Mouse (Mus musculus): ENCODE results near the gene Lmf1. TPM values are rescaled to one million over a fixed set of nuclear protein-coding genes. Genes with fewer than 3 reads are reported as not detected.

Lmf1 gene
- polyA plus RNA-seq, 1 experiment = 36.3 TPM

DNA sequence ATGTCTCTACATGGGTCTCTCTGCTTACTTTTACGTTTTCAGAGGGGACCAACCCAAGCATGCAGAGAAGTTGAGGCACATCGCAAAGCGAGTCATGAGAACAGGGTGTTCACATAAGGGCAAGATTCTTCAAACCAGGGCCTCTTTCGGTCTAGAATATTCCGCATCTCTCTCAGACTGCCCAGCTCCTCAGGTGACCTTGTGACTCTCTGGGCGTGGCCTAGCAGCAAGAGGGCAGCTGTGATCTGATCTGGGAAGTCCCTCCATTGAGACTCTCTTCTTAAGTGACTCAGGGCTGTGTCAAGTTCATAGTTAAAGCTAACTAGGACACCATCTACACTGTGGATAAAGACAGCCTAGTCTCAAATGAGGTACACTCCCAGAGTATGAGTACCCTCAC is 34.4 kb downstream of the Lmf1 start:
- TF ChIP-seq USF1 (IDR thresholded peaks at IDR 0.05; ENCODE audit: low read depth) (no peak), MAX (IDR thresholded peaks at IDR 0.05; ENCODE audit: low read depth) (no peak), TCF12 (IDR thresholded peaks at IDR 0.05; ENCODE audit: insufficient read depth, poor library complexity, severe bottlenecking) (no peak), MYOD1 (IDR thresholded peaks at IDR 0.05; ENCODE audit: control insufficient read depth in 1 of 3, insufficient read length in 2 of 3, low read depth in 2 of 3) (no peak), POLR2A (IDR thresholded peaks at IDR 0.05; ENCODE audit: insufficient read length, low read depth) (no peak), E2F4 (IDR thresholded peaks at IDR 0.05; ENCODE audit: insufficient read depth) (no peak), SRF (IDR thresholded peaks at IDR 0.05; ENCODE audit: control insufficient read depth, insufficient read length, low read depth) (no peak), MYOG (IDR thresholded peaks at IDR 0.05; ENCODE audit: control insufficient read depth in 1 of 3, insufficient read depth in 1 of 3, insufficient read length in 2 of 3, low read depth in 2 of 3) (no peak), REST (IDR thresholded peaks at IDR 0.05; ENCODE audit: insufficient read depth, insufficient read length) (no peak), CEBPB (IDR thresholded peaks at IDR 0.05; ENCODE audit: insufficient read depth, poor library complexity, severe bottlenecking) (no peak), POLR2AphosphoS2 (IDR thresholded peaks at IDR 0.05; ENCODE audit: insufficient read length, low read depth) (no peak), TCF3 (IDR thresholded peaks at IDR 0.05; ENCODE audit: insufficient read length, low read depth) (no peak)
- Histone ChIP-seq H3K4me3 (no peak overlapping the region), H3K27me3 (ENCODE audit: control insufficient read depth, insufficient read depth, insufficient read length) (no peaks in the 10 kb centered on the region), H3ac (ENCODE audit: control insufficient read depth, insufficient read length) (no peak overlapping the region), H3K79me2 (ENCODE audit: control insufficient read depth, insufficient read depth) (no peaks in the 10 kb centered on the region), H3K4me2 (ENCODE audit: low read depth) (no peak overlapping the region), H3K36me3 (ENCODE audit: control insufficient read depth, insufficient read depth) (no peaks in the 10 kb centered on the region)

GRCm38 (mm10) chr17:25614723-25615510 is 36.0 kb downstream of the Lmf1 start:
- Histone ChIP-seq H3K79me2 (ENCODE audit: control insufficient read depth, insufficient read depth) (no peaks in the 10 kb centered on the region), H3K4me3 (no peak overlapping the region), H3K36me3 (ENCODE audit: control insufficient read depth, insufficient read depth) (no peaks in the 10 kb centered on the region), H3K4me2 (ENCODE audit: low read depth) (no peak overlapping the region), H3ac (ENCODE audit: control insufficient read depth, insufficient read length) (no peak overlapping the region), H3K27me3 (ENCODE audit: control insufficient read depth, insufficient read depth, insufficient read length) (no peaks in the 10 kb centered on the region)
- no peak for TF ChIP-seq TCF12 (IDR thresholded peaks at IDR 0.05; ENCODE audit: insufficient read depth, poor library complexity, severe bottlenecking)
- TF ChIP-seq MYOG (IDR thresholded peaks at IDR 0.05; ENCODE audit: control insufficient read depth in 1 of 3, insufficient read depth in 1 of 3, insufficient read length in 2 of 3, low read depth in 2 of 3) = no peak
- no peak for TF ChIP-seq CEBPB (IDR thresholded peaks at IDR 0.05; ENCODE audit: insufficient read depth, poor library complexity, severe bottlenecking)
- no peak for TF ChIP-seq REST (IDR thresholded peaks at IDR 0.05; ENCODE audit: insufficient read depth, insufficient read length)
- TF ChIP-seq TCF3 (IDR thresholded peaks at IDR 0.05; ENCODE audit: insufficient read length, low read depth) = no peak
- TF ChIP-seq MAX (IDR thresholded peaks at IDR 0.05; ENCODE audit: low read depth) = no peak
- TF ChIP-seq POLR2A (IDR thresholded peaks at IDR 0.05; ENCODE audit: insufficient read length, low read depth) = no peak
- TF ChIP-seq MYOD1 (IDR thresholded peaks at IDR 0.05; ENCODE audit: control insufficient read depth in 1 of 3, insufficient read length in 2 of 3, low read depth in 2 of 3) = no peak
- TF ChIP-seq POLR2AphosphoS2 (IDR thresholded peaks at IDR 0.05; ENCODE audit: insufficient read length, low read depth) = no peak
- no peak for TF ChIP-seq USF1 (IDR thresholded peaks at IDR 0.05; ENCODE audit: low read depth)
- no peak for TF ChIP-seq E2F4 (IDR thresholded peaks at IDR 0.05; ENCODE audit: insufficient read depth)
- no peak for TF ChIP-seq SRF (IDR thresholded peaks at IDR 0.05; ENCODE audit: control insufficient read depth, insufficient read length, low read depth)

GRCm38 (mm10) chr17:25618508-25619056 is 39.7 kb downstream of the Lmf1 start:
- Histone ChIP-seq H3K27me3 (ENCODE audit: control insufficient read depth, insufficient read depth, insufficient read length) (no peaks in the 10 kb centered on the region), H3K4me3 (no peak overlapping the region), H3ac (ENCODE audit: control insufficient read depth, insufficient read length) (no peak overlapping the region), H3K4me2 (ENCODE audit: low read depth) (no peak overlapping the region), H3K36me3 (ENCODE audit: control insufficient read depth, insufficient read depth) (no peaks in the 10 kb centered on the region), H3K79me2 (ENCODE audit: control insufficient read depth, insufficient read depth) (no peaks in the 10 kb centered on the region)
- TF ChIP-seq TCF12 (IDR thresholded peaks at IDR 0.05; ENCODE audit: insufficient read depth, poor library complexity, severe bottlenecking) = no peak
- TF ChIP-seq MYOD1 (IDR thresholded peaks at IDR 0.05; ENCODE audit: control insufficient read depth in 1 of 3, insufficient read length in 2 of 3, low read depth in 2 of 3) = no peak
- TF ChIP-seq SRF (IDR thresholded peaks at IDR 0.05; ENCODE audit: control insufficient read depth, insufficient read length, low read depth) = no peak
- TF ChIP-seq CEBPB (IDR thresholded peaks at IDR 0.05; ENCODE audit: insufficient read depth, poor library complexity, severe bottlenecking) = no peak
- no peak for TF ChIP-seq REST (IDR thresholded peaks at IDR 0.05; ENCODE audit: insufficient read depth, insufficient read length)
- no peak for TF ChIP-seq POLR2AphosphoS2 (IDR thresholded peaks at IDR 0.05; ENCODE audit: insufficient read length, low read depth)
- no peak for TF ChIP-seq POLR2A (IDR thresholded peaks at IDR 0.05; ENCODE audit: insufficient read length, low read depth)
- no peak for TF ChIP-seq MAX (IDR thresholded peaks at IDR 0.05; ENCODE audit: low read depth)
- no peak for TF ChIP-seq E2F4 (IDR thresholded peaks at IDR 0.05; ENCODE audit: insufficient read depth)
- no peak for TF ChIP-seq MYOG (IDR thresholded peaks at IDR 0.05; ENCODE audit: control insufficient read depth in 1 of 3, insufficient read depth in 1 of 3, insufficient read length in 2 of 3, low read depth in 2 of 3)
- TF ChIP-seq TCF3 (IDR thresholded peaks at IDR 0.05; ENCODE audit: insufficient read length, low read depth) = no peak

- Histone ChIP-seq H3K4me3 (no peak overlapping the region), H3K27me3 (ENCODE audit: control insufficient read depth, insufficient read depth, insufficient read length) (no peaks in the 10 kb centered on the region), H3K4me2 (ENCODE audit: low read depth) (no peak overlapping the region), H3ac (ENCODE audit: control insufficient read depth, insufficient read length) (no peak overlapping the region), H3K36me3 (ENCODE audit: control insufficient read depth, insufficient read depth) (no peaks in the 10 kb centered on the region), H3K79me2 (ENCODE audit: control insufficient read depth, insufficient read depth) (no peaks in the 10 kb centered on the region)
- TF ChIP-seq USF1 (IDR thresholded peaks at IDR 0.05; ENCODE audit: low read depth) (no peak), SRF (IDR thresholded peaks at IDR 0.05; ENCODE audit: control insufficient read depth, insufficient read length, low read depth) (no peak)
Observed at GRCm38 (mm10) chr17:25623441-25623840, 44.6 kb downstream of the Lmf1 start.
